Mouse (Mus musculus): ENCODE results near the gene Tmem123.

Gene Tmem123

GRCm38 (mm10) chr9:7805101-7805506, 41.3 kb downstream of the Tmem123 start:
- DNase-seq (ENCODE audit: inconsistent age in 2 of 2, low spot score in 1 of 2) = no peak

- no peak for DNase-seq (ENCODE audit: inconsistent age in 2 of 2, low spot score in 1 of 2)
Measured at GRCm38 (mm10) chr9:7822758-7823157, 58.9 kb downstream of the Tmem123 start.

- DNase-seq (ENCODE audit: inconsistent age in 2 of 2, low spot score in 1 of 2) = no peak
Measured at GRCm38 (mm10) chr9:7824916-7825315, 61.1 kb downstream of the Tmem123 start.

GRCm38 (mm10) chr9:7828706-7829105, 64.9 kb downstream of the Tmem123 start:
- no peak for DNase-seq (ENCODE audit: inconsistent age in 2 of 2, low spot score in 1 of 2)

- peak in 1 of 2 experiments; percentile 64 for DNase-seq (ENCODE audit: inconsistent age in 2 of 2, low spot score in 1 of 2)
Measured at GRCm38 (mm10) chr9:7829531-7830528, 66.0 kb downstream of the Tmem123 start.

- DNase-seq (ENCODE audit: inconsistent age in 2 of 2, low spot score in 1 of 2) = peak in 1 of 2 experiments; percentile 50
Measured at GRCm38 (mm10) chr9:7833421-7833820, 69.6 kb downstream of the Tmem123 start.

- no peak for DNase-seq (ENCODE audit: inconsistent age in 2 of 2, low spot score in 1 of 2)
Measured at GRCm38 (mm10) chr9:7835302-7835701, 71.5 kb downstream of the Tmem123 start.

GRCm38 (mm10) chr9:7836331-7836730, 72.5 kb downstream of the Tmem123 start:
- peak; percentile 60 to 86 for DNase-seq (ENCODE audit: inconsistent age in 2 of 2, low spot score in 1 of 2)

- peak; percentile 97 to 98 for DNase-seq (ENCODE audit: inconsistent age in 2 of 2, low spot score in 1 of 2)
Measured at GRCm38 (mm10) chr9:7836905-7837805, 73.3 kb downstream of the Tmem123 start, which contains the start of gene Birc2. Birc2 (minus strand) TSS chr9:7837064.

GRCm38 (mm10) chr9:7837806-7838440, 74.1 kb downstream of the Tmem123 start:
- peak; percentile 60 to 90 for DNase-seq (ENCODE audit: inconsistent age in 2 of 2, low spot score in 1 of 2)

- DNase-seq (ENCODE audit: inconsistent age in 2 of 2, low spot score in 1 of 2) = peak; percentile 75 to 93
Measured at GRCm38 (mm10) chr9:7841221-7841620, 77.4 kb downstream of the Tmem123 start.
